ENCODE assay signal across 12 mouse cellular contexts in genomic region chr19:32263753-32264152, GRCm38 (mm10).
DNase-seq lines count a peak whose midpoint lies in the region; ATAC-seq lines count a peak whose summit lies in the region.
"Had no signal": no experiment of that assay in that cellular context is flagged by ENCODE, and none has a peak within 500 bp of the region (broad histone marks: within the 10 kb centered on the region; RNA-seq: fewer than 3 reads in every experiment).

No protein-coding gene starts in this region.

- no peak overlapping the region for H3K27ac ChIP-seq in intestine, embryonic 15.5 days
- no peak overlapping the region for H3K27ac ChIP-seq in intestine, embryonic 16.5 days (ENCODE audit: low read length)
- peak overlapping the region; percentile 39; the same call in 1 of the 2 replicates for H3K27ac ChIP-seq in liver, embryonic 12.5 days
- no peak overlapping the region for H3K27ac ChIP-seq in stomach, embryonic 15.5 days

- H3K9me3 ChIP-seq in intestine, embryonic 15.5 days: no peaks in the 10 kb centered on the region
- no peaks in the 10 kb centered on the region for H3K9me3 ChIP-seq in intestine, embryonic 16.5 days (ENCODE audit: control insufficient read depth, low read length)
- no peaks in the 10 kb centered on the region for H3K9me3 ChIP-seq in liver, embryonic 12.5 days (replicated peaks)
- H3K9me3 ChIP-seq in stomach, embryonic 15.5 days: no peaks in the 10 kb centered on the region

- no peak overlapping the region for H3K4me3 ChIP-seq in intestine, embryonic 15.5 days (replicated peaks)
- no peak overlapping the region for H3K4me3 ChIP-seq in intestine, embryonic 16.5 days (ENCODE audit: low read length)
- H3K4me3 ChIP-seq in liver, embryonic 12.5 days: no peak overlapping the region
- no peak overlapping the region for H3K4me3 ChIP-seq in stomach, embryonic 15.5 days (replicated peaks)

- peak; percentile 72 for ATAC-seq in intestine, embryonic 15.5 days
- ATAC-seq in intestine, embryonic 16.5 days: no peak
- peak; percentile 87 for ATAC-seq in liver, embryonic 12.5 days
- peak; percentile 39; the same call in 1 of the 2 replicates for ATAC-seq in stomach, embryonic 15.5 days (ENCODE audit: insufficient read depth, low FRiP score, low read depth)

- peaks cover 6% of the 10 kb centered on the region; the same call in 1 of the 2 replicates for H3K4me1 ChIP-seq in intestine, embryonic 15.5 days (replicated peaks)
- H3K4me1 ChIP-seq in intestine, embryonic 16.5 days (ENCODE audit: control insufficient read depth, insufficient read depth, low read length): peaks cover 12% of the 10 kb centered on the region
- H3K4me1 ChIP-seq in liver, embryonic 12.5 days: peaks cover 64% of the 10 kb centered on the region
- peaks cover 7% of the 10 kb centered on the region; the same call in 1 of the 2 replicates for H3K4me1 ChIP-seq in stomach, embryonic 15.5 days

- H3K27me3 ChIP-seq in intestine, embryonic 15.5 days (replicated peaks): no peaks in the 10 kb centered on the region
- H3K27me3 ChIP-seq in intestine, embryonic 16.5 days (replicated peaks; ENCODE audit: control insufficient read depth, insufficient read depth, low read length): no peaks in the 10 kb centered on the region
- H3K27me3 ChIP-seq in liver, embryonic 12.5 days (replicated peaks): no peaks in the 10 kb centered on the region
- no peaks in the 10 kb centered on the region for H3K27me3 ChIP-seq in stomach, embryonic 15.5 days (replicated peaks)

- no peak overlapping the region for H3K4me2 ChIP-seq in intestine, embryonic 15.5 days (replicated peaks)
- H3K4me2 ChIP-seq in intestine, embryonic 16.5 days (ENCODE audit: low read depth, low read length): no peak overlapping the region
- H3K4me2 ChIP-seq in liver, embryonic 12.5 days: 0 out of 2 replicates have a peak overlapping the region, but pooled peaks have one; percentile 10
- H3K4me2 ChIP-seq in stomach, embryonic 15.5 days: no peak overlapping the region

- WGBS in intestine, embryonic 15.5 days: 58% methylated on average over 1 of the region's 1 CpGs
- 69% methylated on average over 1 of the region's 1 CpGs for WGBS in intestine, embryonic 16.5 days
- WGBS in liver, embryonic 12.5 days (ENCODE audit: insufficient replicate concordance): 14% methylated on average over 1 of the region's 1 CpGs
- WGBS in stomach, embryonic 15.5 days: 67% methylated on average over 1 of the region's 1 CpGs

- peak; percentile 38 for DNase-seq in ZHBTc4 (ENCODE audit: low read depth, low spot score)
- DNase-seq in gastrocnemius, postnatal 25 days: no peak
- DNase-seq in layer of hippocampus, postnatal 36 days: no peak
- DNase-seq in right cerebral cortex, adult 18-20 months: no peak
- DNase-seq: cerebellum, adult 9-11 months; gastrocnemius, postnatal 10 days; heart, postnatal 14 days; lung, adult 18-20 months had no signal

- H3K9ac ChIP-seq in intestine, embryonic 15.5 days: no peak overlapping the region
- no peak overlapping the region for H3K9ac ChIP-seq in intestine, embryonic 16.5 days (ENCODE audit: low read depth, low read length)
- H3K9ac ChIP-seq in liver, embryonic 12.5 days: no peak overlapping the region
- no peak overlapping the region for H3K9ac ChIP-seq in stomach, embryonic 15.5 days

- H3K36me3 ChIP-seq in intestine, embryonic 15.5 days: no peaks in the 10 kb centered on the region
- no peaks in the 10 kb centered on the region for H3K36me3 ChIP-seq in intestine, embryonic 16.5 days (ENCODE audit: control insufficient read depth, insufficient read depth, low read length)
- H3K36me3 ChIP-seq in liver, embryonic 12.5 days: no peaks in the 10 kb centered on the region
- H3K36me3 ChIP-seq in stomach, embryonic 15.5 days: no peaks in the 10 kb centered on the region
